Mouse (Mus musculus): Measurements from ENCODE around the gene Kdm1b.

The Kdm1b gene

DNA sequence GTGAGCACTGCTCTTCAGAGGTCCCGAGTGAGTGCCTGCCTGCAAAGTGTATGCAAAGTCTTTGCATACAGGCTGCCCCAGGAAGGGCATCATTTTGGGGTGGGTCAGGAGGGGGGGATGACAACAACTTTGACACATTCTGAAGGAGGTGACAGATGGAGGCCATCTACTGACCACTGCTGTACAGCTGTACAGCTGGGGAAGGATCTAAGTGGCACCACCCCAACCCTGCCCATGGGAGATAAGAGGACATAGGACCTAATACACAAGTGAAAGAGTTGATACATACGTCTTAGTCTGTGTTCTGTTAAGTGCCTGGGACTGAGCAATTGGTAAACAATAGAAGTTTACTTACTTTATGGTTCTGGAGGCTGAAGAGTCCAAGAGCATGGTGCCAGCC is 65.9 kb downstream of the Kdm1b start:
- DNase-seq (ENCODE audit: low spot score in 2 of 2) = no peak

DNA sequence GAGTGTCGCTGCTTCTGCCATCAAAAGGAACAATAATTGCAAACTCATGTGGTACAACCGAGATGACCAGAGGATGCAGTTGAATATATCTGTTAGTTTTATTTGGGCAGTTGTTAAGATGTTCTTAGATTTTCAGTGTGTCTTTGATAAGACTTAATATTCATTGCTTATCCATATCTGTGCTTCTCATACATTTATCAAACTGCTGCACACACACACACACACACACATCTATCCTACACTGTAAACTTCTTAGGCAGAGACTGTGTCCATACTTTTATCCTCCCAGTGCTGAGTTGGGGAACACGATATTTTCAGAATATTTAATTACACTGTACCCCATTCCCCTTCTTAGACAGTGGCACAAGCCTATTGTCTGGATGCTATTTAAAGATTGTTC is 67.9 kb downstream of the Kdm1b start:
- no peak for DNase-seq (ENCODE audit: low spot score in 2 of 2)

- no peak for DNase-seq (ENCODE audit: low spot score in 2 of 2)
Measured at GRCm38 (mm10) chr13:47112056-47112455, 68.8 kb downstream of the Kdm1b start.

DNA sequence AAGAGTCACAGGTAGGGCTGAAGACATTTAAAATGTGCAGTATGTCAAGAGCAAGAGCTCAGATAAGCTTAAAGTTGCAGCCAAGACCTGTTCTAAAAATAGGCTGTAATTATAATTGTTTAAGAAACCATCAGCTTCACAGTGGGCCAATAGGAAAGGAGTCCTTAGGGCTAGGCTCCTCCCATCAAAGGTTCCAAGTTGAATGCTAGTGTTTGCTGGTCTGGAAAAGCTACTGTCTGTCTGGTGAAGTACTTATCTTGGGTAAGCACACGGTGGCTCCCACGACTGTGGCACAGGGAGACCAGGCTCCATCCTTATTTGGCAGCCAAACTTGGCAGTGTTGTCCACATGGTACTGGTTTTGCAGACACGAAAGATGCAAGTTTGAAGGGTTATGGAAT is 69.6 kb downstream of the Kdm1b start:
- no peak for DNase-seq (ENCODE audit: low spot score in 2 of 2)

DNA sequence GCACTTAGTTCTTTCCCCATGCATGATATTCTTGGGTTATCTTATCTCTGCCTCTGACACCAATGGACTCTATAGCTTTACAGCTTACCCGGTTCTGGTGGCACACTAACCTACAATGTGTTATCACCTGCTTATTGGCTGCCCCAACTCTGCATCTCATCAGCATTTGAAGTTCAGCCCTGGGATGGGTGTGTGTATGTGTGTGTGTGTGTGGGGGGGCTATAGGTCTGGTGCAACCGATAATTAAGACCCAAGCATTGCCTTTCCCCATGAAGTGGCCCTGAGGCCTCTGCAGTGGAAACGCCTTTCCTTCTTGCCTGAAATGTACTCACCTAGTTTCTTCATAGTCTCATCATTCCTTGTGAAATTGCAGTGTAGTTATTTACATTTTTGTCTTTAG is 72.7 kb downstream of the Kdm1b start:
- DNase-seq (ENCODE audit: low spot score in 2 of 2) = no peak

- no peak for DNase-seq (ENCODE audit: low spot score in 2 of 2)
Measured at GRCm38 (mm10) chr13:47121333-47121889, 78.1 kb downstream of the Kdm1b start.

DNA sequence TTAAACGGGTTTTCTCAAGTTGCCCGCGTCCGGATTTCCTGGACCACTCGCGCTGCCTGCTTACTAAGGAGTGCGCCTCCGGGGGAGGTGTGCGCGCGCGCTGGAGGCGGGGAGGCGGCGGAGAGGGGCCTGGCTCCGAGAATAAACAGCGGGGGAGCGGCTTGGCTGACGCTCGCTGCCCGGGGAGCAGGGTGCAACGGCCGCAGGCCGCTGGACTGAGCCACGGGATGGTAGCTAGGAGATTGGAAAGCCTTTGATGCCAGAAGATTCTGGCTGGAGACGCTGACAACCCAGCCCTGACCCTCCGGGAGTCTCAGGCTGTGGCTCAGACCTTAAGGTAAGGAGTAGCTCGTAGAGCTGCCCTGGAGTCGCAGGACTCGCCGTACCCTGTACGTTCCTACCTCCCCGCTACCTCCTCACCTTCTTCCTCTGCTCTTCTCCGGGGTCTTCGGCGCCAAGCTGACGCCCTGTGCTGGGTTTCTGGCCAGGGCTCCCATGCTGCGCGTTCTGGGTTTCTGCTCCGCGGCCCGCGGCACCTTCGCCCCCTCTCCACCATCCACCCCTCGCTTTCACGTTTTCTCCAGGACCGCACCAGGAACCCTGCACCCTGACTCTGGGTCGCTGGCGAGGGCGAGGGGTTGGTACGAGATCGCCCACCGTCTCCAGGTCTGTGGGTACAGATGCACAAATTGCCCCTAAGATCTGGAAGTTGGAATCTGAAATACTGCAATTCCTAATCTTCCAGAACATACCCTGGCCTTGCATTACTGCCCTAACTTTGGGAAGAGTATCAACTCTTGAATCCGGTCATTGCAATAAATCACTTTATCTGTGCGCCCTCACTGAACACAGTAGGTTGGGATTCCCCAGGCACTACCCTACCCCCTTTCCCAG is 79.5 kb downstream of the Kdm1b start, which contains the start of gene Rnf144b:
Gene Rnf144b, plus strand, starts transcription at position 120 of the 894 bp plus-strand sequence.
- peak in 1 of 2 experiments; percentile 59 for DNase-seq (ENCODE audit: low spot score in 2 of 2)

DNA sequence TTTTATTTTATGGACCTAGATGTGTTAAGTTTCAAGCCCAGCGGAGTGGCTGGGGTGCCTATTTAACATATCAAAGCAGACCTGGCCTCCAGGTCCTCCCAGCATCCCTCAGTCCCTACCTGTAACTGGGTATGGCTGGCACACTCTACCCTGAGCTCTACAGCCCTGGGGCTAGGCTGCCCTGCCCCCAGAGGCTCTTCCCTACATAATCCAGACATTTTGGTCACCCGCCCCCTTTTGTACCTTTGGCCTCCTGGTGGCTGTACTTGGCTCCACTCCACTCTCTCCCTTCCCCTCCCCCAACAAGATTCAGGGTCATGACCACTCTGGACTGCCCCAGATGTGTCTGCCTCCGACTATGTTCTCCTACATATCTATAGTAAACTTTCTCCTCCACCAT is 81.2 kb downstream of the Kdm1b start:
- DNase-seq (ENCODE audit: low spot score in 2 of 2) = no peak

- no peak for DNase-seq (ENCODE audit: low spot score in 2 of 2)
Measured at GRCm38 (mm10) chr13:47124986-47125385, 81.7 kb downstream of the Kdm1b start.

DNA sequence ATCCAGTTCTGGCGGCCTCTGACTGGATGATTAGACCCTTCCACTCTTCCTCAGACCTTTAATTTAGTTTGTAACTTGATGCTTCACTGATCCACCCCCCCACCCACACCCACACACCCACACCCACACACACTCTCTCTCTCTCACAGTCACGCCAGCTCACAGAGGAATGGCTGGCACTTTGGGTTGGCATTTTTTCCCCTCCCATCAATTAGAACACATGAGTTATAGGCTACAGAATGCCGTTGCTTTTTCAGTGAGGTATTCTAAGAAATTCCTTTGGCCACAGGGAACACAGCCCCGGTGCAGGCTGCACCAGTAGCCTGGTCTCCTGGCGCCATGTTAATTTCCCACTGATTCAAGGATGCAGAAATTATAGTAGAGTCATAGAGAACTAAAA is 82.3 kb downstream of the Kdm1b start:
- no peak for DNase-seq (ENCODE audit: low spot score in 2 of 2)

GRCm38 (mm10) chr13:47129090-47129489 is 85.8 kb downstream of the Kdm1b start:
- DNase-seq (ENCODE audit: low spot score in 2 of 2) = no peak

DNA sequence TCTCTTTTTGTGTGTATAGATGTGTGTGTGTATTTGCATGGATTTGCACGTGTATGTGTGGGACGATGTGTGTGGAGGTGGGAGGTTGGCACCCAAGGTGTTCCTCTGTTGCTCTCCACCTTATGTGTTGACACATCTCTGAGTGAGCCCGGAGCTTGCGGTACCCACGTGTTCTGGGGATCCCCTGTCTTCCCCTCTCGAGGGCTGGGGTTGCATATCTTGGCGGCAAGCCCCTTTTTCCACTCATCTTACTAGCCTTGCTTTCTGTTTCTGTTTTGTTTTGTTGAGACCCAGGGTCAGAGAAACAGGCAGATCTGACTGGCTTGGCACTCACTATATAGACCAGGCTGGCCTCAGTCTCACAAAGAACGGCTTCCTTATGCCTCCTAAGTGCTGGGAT is 89.8 kb downstream of the Kdm1b start:
- DNase-seq (ENCODE audit: low spot score in 2 of 2) = no peak

GRCm38 (mm10) chr13:47134836-47135235 is 91.5 kb downstream of the Kdm1b start:
- DNase-seq (ENCODE audit: low spot score in 2 of 2) = peak; percentile 25 to 49

All from left cerebral cortex, adult 9 months (tissue).